Mouse (Mus musculus) kidney, embryonic 15.5 days (tissue): ENCODE results near the gene Olfr1462. TPM values are rescaled to one million over a fixed set of nuclear protein-coding genes. Genes with fewer than 3 reads are reported as not detected.

ENCODE experiments used
- ATAC-seq: fragments of 200-750 bp; cut with Nextera tagmentation; replicated peaks from 2 replicates; pipeline ENCODE4 v1.8.0; 2017; ENCODE audit warnings: moderate TSS enrichment; ENCODE audit not compliant: low FRiP score
- H3K27ac ChIP-seq: fragments of 300-500 bp; sonication (generic); 2 replicates; pipeline ENCODE4 v1.5.1; 2015; ENCODE audit warnings: mild to moderate bottlenecking, inconsistent platforms
- H3K27me3 ChIP-seq: fragments of 300-500 bp; sonication (generic); 2 replicates; pipeline ENCODE4 v1.6.1; 2015; ENCODE audit warnings: inconsistent platforms
- H3K36me3 ChIP-seq: fragments of 300-500 bp; sonication (generic); 2 replicates; pipeline ENCODE4 v1.6.1; 2015; ENCODE audit warnings: inconsistent platforms
- H3K4me1 ChIP-seq: fragments of 300-500 bp; sonication (generic); 2 replicates; pipeline ENCODE4 v1.6.1; 2015; ENCODE audit warnings: inconsistent platforms
- H3K4me2 ChIP-seq: fragments of 300-500 bp; sonication (generic); 2 replicates; pipeline ENCODE4 v1.6.1; 2015; ENCODE audit warnings: moderate library complexity, mild to moderate bottlenecking, inconsistent platforms
- H3K4me3 ChIP-seq: fragments of 300-500 bp; sonication (generic); replicated peaks from 2 replicates; pipeline ENCODE4 v1.5.1; 2015; ENCODE audit warnings: mild to moderate bottlenecking, inconsistent platforms
- H3K9ac ChIP-seq: fragments of 300-500 bp; sonication (generic); 2 replicates; pipeline ENCODE4 v1.6.1; 2015; ENCODE audit warnings: mild to moderate bottlenecking, inconsistent platforms
- H3K9me3 ChIP-seq: fragments of 300-500 bp; sonication (generic); replicated peaks from 2 replicates; pipeline ENCODE4 v1.6.1; 2016; ENCODE audit warnings: inconsistent platforms
- WGBS: fragments of 180-500 bp; shearing (Covaris S2); methylation state at CpG from one replicate; pipeline ENCODE4 v1.1.7; 2015; ENCODE audit warnings: mixed read lengths; 5-methylcytosine and 5-hydroxymethylcytosine counted together
- polyA plus RNA-seq: library from polyadenylated mRNA; unstranded; fragments of >200 nt; fragmentation: Nextera tagmentation; extraction: Ambion mirVana; gene quantifications from 2 replicates; pipeline ENCODE4 v1.2.1, GENCODE M21; 2015

The Olfr1462 gene
- polyA plus RNA-seq, result not detected in 2 replicates

DNA sequence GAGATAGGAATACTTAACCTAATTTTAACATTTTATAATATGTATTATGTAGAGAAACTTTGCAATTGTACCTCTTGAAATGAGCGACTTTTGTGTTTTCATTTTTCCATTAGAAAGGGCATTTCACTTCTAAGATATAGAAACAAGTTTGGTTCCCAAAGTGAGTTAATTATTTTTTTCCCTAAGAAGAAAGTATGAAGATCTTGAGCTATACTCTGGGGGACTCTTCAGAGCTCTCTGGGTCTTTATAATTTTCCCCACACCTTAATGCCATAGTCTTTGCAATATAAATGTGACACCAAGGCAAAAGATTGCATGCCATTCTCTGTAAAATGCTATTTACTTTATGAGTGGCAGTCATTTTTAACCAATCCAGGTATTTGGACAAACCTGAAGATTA is at the start of gene Olfr1462:
TSS of gene Olfr1462 (plus strand) at position 301 of the 400 bp plus-strand sequence.
- H3K9ac ChIP-seq, result no peak within 1 kb of the TSS
- no peaks in the 10 kb centered on the region for H3K27me3 ChIP-seq
- H3K4me1 ChIP-seq, result no peaks in the 10 kb centered on the region
- H3K4me3 ChIP-seq, result no peak within 1 kb of the TSS
- H3K27ac ChIP-seq, result no peak within 1 kb of the TSS
- H3K9me3 ChIP-seq, result no peaks in the 10 kb centered on the region
- ATAC-seq, result no peak
- H3K36me3 ChIP-seq, result no peaks in the 10 kb centered on the region
- WGBS, result 79% methylated on average over 1 of the region's 1 CpGs
- H3K4me2 ChIP-seq, result no peak within 1 kb of the TSS

GRCm38 (mm10) chr19:13149449-13149848 is 36.1 kb upstream of the Olfr1462 start, which contains the start of gene Olfr1459:
TSS of gene Olfr1459 (minus strand) at chr19:13149549.
- Histone ChIP-seq H3K9ac (no peak within 1 kb of the TSS), H3K27ac (no peak within 1 kb of the TSS), H3K27me3 (no peaks in the 10 kb centered on the region), H3K4me3 (no peak within 1 kb of the TSS), H3K36me3 (no peaks in the 10 kb centered on the region), H3K9me3 (no peaks in the 10 kb centered on the region; the same call in 1 of the 2 replicates), H3K4me1 (no peaks in the 10 kb centered on the region), H3K4me2 (no peak within 1 kb of the TSS)
- no peak for ATAC-seq
- WGBS, result 80% methylated on average over 1 of the region's 1 CpGs

GRCm38 (mm10) chr19:13162700-13163099 is 22.8 kb upstream of the Olfr1462 start, which contains the start of gene Olfr1461:
TSS of gene Olfr1461 (plus strand) at chr19:13163000.
- Histone ChIP-seq H3K4me1 (no peaks in the 10 kb centered on the region), H3K9me3 (no peaks in the 10 kb centered on the region), H3K9ac (no peak within 1 kb of the TSS), H3K27me3 (no peaks in the 10 kb centered on the region), H3K4me2 (no peak within 1 kb of the TSS), H3K4me3 (no peak within 1 kb of the TSS), H3K36me3 (no peaks in the 10 kb centered on the region), H3K27ac (no peak within 1 kb of the TSS)
- no peak for ATAC-seq
- 57% methylated on average over 1 of the region's 1 CpGs for WGBS

DNA sequence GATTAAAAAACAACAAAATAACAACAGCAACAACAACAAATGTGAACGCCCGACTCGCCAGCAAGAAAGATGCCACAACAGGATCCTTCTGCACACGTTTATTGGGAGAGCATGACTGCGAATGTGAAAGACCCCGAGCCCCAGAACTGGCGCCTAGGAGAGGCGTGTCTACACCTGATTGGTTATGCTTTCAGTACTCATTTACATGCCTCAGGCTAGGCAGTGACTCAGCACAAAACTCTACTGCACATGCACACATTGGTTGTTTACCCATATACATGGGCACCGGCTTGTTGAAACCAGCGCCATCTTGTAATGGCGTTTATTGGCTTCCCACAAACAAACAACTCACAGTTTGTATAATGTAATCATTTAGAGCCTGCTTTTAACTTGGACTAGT is 36.1 kb downstream of the Olfr1462 start:
- Histone ChIP-seq H3K27me3 (no peaks in the 10 kb centered on the region), H3K4me3 (no peak overlapping the region), H3K4me2 (no peak overlapping the region), H3K27ac (no peak overlapping the region), H3K9ac (no peak overlapping the region), H3K9me3 (peaks cover 8% of the 10 kb centered on the region; the same call in 1 of the 2 replicates), H3K4me1 (no peaks in the 10 kb centered on the region), H3K36me3 (no peaks in the 10 kb centered on the region)
- ATAC-seq, result no peak
- WGBS, result 91% methylated on average over 11 of the region's 11 CpGs

DNA sequence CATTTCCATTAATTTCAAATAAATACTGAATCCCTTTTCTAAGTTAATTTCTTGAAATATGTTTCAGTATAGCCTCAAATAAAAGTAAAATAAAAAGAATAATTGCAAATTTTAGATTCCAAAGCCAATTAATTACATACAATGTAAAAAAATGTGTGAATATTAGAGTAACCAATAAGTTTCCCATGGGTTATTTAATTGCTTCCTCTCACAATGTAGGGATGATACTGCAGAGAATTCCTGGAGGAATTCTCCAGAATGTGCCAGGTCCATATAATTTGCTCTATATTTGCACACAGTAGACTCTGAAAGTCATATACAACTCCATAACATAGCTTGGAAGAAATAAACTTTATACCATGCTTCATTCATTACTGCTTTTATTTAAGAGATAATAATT is 45.5 kb downstream of the Olfr1462 start, which contains the start of gene Olfr1463:
TSS of gene Olfr1463 (plus strand) at position 301 of the 400 bp plus-strand sequence.
- Histone ChIP-seq H3K9me3 (peaks cover 10% of the 10 kb centered on the region; the same call in 1 of the 2 replicates), H3K4me1 (no peaks in the 10 kb centered on the region), H3K9ac (no peak within 1 kb of the TSS), H3K36me3 (no peaks in the 10 kb centered on the region), H3K27me3 (no peaks in the 10 kb centered on the region), H3K4me2 (no peak within 1 kb of the TSS), H3K4me3 (no peak within 1 kb of the TSS), H3K27ac (no peak within 1 kb of the TSS)
- ATAC-seq, result no peak

Other genes starting within 250 kb of the Olfr1462 start
- gene Olfr1450, start 235.5 kb upstream of the Olfr1462 start, polyA plus RNA-seq, result not detected in 2 replicates
- gene Olfr1451, start 190.7 kb upstream of the Olfr1462 start, polyA plus RNA-seq, result not detected in 2 replicates
- not detected in 2 replicates for gene Olfr1453, start 157.4 kb upstream of the Olfr1462 start, polyA plus RNA-seq
- gene Olfr1454, start 125.1 kb upstream of the Olfr1462 start, polyA plus RNA-seq, result not detected in 2 replicates
- gene Olfr1457, start 87.8 kb upstream of the Olfr1462 start, polyA plus RNA-seq, result not detected in 2 replicates
- not detected in 2 replicates for gene Olfr1458, start 79.0 kb upstream of the Olfr1462 start, polyA plus RNA-seq
- not detected in 2 replicates for gene Olfr1459, start 36.2 kb upstream of the Olfr1462 start, polyA plus RNA-seq
- gene Olfr1461, start 22.7 kb upstream of the Olfr1462 start, polyA plus RNA-seq, result not detected in 2 replicates
- not detected in 2 replicates for gene Olfr1463, start 45.6 kb downstream of the Olfr1462 start, polyA plus RNA-seq
- gene Olfr1465, start 129.8 kb downstream of the Olfr1462 start, polyA plus RNA-seq, result not detected in 2 replicates
- not detected in 2 replicates for gene Olfr1466, start 153.1 kb downstream of the Olfr1462 start, polyA plus RNA-seq
- not detected in 2 replicates for gene Olfr1467, start 176.5 kb downstream of the Olfr1462 start, polyA plus RNA-seq
- gene Olfr1469, start 222.1 kb downstream of the Olfr1462 start, polyA plus RNA-seq, result not detected in 2 replicates